Mouse (Mus musculus) activated CD4-positive, CD25-positive, alpha-beta regulatory T cell, adult 4 months (primary cell): ENCODE results near the gene Map1s. TPM values are rescaled to one million over a fixed set of nuclear protein-coding genes. Genes with fewer than 3 reads are reported as not detected.
A peak's percentile ranks its signal among the peaks of the same experiment; 100 is the strongest.
"Not testable (repeated sequence)": the region's sequence is repeated elsewhere in the genome, so short reads cannot be mapped to it uniquely, and the experiment has no call there.

Experiments used
- ATAC-seq: one replicate; pipeline ENCODE4 v1.8.0; 2017
- polyA plus RNA-seq, 2 experiments: library from polyadenylated mRNA; unstranded; fragments of 100-300 nt; shearing (Covaris generic); gene quantifications; one replicate each; pipeline ENCODE4 v1.2.1; 2017

Map1s gene
- polyA plus RNA-seq, 2 experiments from 2014 or later: 13.5 to 17.4 TPM

- no peak for ATAC-seq
Observed at GRCm38 (mm10) chr8:70879500-70879899, 26.2 kb upstream of the Map1s start.

- no peak for ATAC-seq
Observed at GRCm38 (mm10) chr8:70880126-70880525, 25.6 kb upstream of the Map1s start.

DNA sequence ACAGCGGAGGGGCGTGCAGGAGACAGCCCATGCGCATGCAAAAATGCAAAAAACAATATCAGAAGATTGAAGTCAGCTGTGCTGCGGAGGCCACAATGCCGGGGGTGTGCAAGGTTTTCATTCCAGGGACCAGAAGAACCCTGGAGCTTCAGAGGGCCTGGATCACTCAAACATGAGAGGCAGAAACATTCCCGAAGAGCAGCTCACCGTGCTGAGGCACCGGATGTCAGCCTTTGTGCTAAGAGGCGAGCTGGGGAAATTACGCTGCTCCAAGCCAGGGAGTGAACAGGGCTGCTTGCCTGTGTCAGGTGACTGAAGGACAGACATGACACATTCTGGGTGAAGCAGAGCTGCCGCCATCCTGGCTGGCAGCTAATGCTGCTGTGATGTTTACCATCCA is 25.2 kb upstream of the Map1s start:
- no peak for ATAC-seq

DNA sequence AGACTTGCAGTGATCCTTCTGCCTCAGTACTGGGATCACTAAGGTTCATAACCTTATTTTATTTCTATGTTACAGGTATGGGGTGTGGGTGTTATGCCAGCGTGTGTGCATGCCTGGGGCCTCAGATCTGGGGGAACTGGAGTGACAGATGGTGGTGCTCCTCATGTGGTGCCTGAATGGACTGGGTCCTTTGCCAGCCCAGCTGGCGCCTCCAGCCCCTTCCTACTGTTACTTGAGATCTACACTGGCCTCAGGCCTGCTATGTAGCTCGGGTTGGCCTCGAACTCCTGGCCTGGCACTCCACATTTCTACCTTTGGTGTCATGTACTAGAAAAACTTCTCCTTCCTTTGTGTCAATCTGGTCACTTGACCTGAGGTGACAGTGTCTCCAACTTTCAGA is 21.5 kb upstream of the Map1s start:
- ATAC-seq: no peak

- no peak for ATAC-seq
Observed at GRCm38 (mm10) chr8:70884683-70885082, 21.0 kb upstream of the Map1s start.

GRCm38 (mm10) chr8:70885612-70886011 is 20.1 kb upstream of the Map1s start:
- ATAC-seq: no peak

DNA sequence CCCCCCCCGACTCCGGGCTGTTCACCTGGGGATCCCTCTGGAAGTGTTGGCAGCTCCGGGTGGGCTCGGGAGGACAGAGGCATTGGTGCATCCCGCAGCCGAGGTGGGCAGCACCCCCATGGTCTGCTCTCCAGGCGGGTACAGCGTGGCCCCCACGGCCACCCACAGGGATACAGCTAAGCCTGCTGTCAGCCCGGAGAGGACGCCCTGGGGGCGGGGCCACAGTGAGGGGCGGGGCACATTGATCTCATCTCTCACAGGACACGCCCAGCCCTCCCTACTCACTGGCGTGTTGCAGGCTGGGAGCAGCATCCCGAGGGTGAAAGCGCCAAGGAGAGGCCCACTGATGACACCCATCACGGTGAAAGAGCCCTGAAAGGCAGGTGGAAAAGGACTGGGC is 18.1 kb upstream of the Map1s start:
- ATAC-seq: no peak

DNA sequence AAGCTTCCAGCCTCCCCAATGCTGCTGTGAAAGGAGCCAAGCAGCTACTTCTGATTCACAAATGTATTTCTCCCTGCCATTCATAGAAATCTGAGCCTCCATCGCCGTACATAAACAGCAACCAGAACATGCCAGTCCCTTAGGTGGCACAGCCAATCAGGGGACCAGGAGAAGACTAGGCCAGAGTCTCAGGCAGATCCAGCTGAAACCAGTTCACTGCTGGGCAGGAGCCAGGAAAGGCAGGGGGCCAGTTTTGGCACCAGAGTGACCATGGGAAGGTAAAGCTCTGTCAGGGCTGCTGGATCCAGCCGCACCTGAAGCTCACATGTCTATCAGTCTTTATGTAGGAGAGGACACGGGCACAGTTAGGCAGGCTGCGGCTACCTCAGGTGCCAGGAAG is 15.1 kb upstream of the Map1s start:
- no peak for ATAC-seq

DNA sequence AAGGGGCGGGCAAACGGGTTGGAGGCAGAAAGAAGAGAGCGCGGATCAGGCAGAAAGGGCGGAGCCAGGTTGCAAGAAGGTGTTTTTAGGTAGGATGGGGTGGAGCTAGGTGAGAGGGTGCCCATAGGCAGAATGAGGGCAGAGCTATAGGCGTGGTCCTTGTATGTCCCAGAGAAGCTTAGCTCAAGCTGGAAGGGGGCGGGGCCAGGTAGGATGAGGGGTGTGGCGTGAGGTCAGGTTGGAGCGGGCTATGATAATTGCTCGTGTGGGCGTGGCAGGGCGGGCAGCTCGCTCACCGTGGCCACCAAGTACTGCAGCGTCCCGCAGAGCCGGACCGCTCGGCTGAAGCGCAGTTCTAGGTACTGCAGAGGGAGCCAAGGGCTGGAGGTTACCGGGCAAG is 14.4 kb upstream of the Map1s start:
- ATAC-seq: no peak

- ATAC-seq: no peak
Observed at GRCm38 (mm10) chr8:70892022-70892895, 13.5 kb upstream of the Map1s start, which contains the start of gene Slc5a5. Slc5a5 (minus strand) TSS chr8:70892757.

- ATAC-seq: no peak
Observed at GRCm38 (mm10) chr8:70892896-70893655, 12.7 kb upstream of the Map1s start.

DNA sequence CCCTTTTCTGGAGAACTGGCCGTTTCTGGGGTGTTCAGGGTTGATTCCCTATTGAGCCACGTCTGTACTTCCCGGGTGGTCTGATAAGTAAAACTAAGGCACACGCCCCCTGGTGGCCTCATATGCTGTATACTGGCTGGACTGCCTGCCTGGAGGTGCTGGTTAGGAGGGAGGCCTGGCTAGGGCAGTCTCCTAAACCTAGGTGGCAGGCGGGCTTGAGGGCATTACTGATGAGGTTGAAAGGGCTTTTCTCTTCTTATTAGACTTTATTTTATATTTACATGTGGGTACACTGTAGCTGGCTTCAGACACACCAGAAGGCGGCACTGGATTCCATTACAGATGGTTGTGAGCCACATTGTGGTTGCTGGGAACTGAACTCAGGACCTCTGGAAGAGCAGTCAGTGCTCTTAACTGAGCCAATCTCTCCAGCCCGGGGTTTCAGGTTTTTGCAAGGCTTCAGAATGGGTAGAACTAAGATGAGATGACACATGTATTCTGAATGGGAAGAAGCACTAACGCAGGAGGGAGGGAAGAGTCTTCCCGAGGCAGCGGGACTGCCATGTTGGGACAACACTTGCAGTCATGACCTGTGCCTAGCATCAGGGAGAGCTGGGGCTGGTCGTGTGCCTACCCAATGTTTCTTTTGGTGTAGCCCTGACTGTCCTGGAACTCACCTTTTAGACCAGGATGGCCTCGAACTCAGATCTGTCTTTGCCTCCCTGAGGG is 11.9 kb upstream of the Map1s start:
- ATAC-seq: no peak

GRCm38 (mm10) chr8:70894385-70894720 is 11.4 kb upstream of the Map1s start:
- ATAC-seq: no peak

GRCm38 (mm10) chr8:70894771-70895545 is 10.8 kb upstream of the Map1s start:
- no peak for ATAC-seq

DNA sequence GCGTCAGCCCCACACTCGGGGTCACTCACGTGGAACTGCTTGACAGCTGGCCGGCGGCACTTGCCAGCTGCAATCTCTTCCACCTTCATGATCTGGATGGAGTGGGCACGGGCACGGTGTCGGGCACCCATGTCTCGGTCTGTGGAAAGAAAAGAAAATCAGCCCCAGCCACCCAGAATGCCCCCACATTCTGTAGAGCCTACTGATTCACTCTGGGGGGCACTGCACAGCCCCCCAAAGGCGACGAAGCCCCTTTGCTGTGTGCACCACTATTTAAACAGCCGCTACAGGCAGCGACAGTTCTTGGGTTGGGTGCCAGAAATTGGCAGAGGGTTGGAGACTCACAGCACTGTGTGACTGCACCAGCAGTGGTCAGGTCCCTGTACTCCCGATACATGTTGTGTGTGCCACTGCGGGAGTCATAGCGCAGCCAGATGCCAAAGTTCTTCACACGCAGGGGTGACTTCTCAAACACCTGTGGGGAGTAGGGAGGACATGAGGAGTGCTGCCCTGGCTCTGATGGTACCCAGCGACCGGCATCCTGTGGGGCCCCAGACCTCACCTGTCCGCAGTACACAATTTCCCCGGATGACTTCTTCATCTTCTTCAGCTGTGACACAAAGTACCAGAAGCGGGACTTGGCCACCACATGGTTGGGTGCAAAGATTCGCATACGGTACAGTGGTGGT is 10.0 kb upstream of the Map1s start:
- not testable (repeated sequence) for ATAC-seq

DNA sequence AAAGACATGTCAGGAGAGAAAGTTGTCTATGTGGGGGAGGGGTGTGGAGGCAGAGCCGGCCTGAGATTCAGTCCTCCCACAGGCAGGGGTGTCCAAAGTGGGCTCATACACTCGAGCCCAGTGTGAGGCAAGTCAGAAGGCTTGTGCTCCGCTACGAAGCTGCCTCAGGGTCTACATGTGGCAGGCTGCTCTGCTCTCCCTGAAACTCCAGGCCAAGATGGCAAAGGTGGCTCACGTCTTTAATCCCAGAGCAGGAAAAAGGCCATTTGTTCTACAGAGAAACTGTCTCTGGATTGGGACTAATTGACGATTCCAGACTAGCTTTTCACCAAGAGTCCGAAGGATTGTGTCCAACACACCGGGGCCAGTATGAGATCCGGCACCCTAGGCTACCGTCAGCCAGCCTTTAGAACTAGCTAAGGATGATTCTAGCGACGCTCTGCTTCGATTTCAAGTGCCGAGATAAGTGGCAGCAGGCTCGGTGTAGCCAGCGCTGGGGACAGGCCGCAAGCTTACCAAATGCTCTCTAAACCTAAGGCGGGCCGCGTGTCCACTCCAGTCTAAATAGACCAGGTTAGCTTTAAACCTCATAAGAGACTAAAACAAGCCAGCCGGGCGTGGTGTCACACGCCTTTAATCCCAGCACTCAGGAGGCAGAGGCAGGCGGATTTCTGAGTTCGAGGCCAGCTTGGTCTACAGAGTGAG is 9.3 kb upstream of the Map1s start:
- ATAC-seq: no peak

DNA sequence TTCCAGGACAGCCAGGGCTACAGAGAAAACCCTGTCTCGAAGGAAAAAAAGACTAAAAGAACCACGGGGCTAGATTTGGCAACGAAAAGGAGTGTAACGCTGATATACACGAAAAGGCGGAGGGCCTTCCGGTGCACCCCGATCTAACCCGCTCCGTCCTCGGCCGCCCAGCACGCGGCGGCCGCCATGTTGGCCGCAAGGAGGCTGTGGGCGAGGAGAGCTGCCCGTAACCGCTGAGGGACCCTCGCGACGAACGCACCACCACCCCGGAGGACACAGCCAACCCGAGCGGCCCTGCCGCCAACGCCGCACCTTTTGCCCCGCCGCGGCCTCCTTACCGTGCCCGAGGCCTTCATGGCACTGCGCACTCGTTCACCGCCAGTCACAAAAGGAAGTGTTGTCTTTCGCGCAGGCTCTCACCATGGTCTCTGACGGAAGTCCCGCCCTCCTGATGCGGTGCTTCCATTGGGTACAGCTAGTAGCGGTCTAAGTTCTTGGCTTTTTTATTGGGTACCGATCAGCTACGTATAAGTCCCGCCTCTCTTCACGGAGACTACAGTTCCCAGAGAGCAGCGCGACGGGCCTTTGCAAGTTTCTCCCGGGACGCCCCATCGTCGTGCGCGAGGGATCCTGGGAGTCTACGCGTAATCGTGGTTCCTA is 8.6 kb upstream of the Map1s start, which contains the start of gene Rpl18a:
Rpl18a (minus strand) TSS at position 392 of the 660 bp plus-strand sequence.
- ATAC-seq: peak; percentile 98

GRCm38 (mm10) chr8:70897681-70898413 is 7.9 kb upstream of the Map1s start:
- ATAC-seq: peak; percentile 31

DNA sequence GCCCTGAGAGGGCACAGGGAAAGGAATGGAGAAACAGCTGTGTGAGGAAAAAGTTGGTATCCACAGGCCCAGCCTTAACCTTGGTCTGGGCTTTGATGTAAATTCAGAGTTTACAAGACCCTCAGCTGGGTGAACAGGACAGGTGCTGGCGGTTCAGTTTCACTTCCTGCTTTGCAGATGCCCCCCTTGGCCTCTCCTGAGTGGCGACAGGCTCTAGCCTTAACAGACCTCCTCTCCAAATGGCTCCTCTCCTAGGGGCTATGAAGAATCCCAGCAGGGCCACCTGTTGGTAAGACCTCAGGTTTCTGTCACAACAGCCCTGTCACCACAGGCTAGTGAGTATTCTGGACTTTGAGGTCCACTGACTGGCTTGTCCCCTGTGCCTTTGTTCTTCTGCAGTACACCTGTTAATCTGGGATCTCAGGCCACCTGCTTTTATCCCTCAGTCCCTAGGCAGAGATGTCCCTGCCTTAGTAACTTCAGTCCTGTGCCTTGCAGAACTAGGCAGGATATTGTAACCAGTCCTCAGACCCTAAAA is 7.0 kb upstream of the Map1s start:
- no peak for ATAC-seq
